Mouse (Mus musculus): ENCODE measurements around the gene Gcnt7.

The Gcnt7 gene

DNA sequence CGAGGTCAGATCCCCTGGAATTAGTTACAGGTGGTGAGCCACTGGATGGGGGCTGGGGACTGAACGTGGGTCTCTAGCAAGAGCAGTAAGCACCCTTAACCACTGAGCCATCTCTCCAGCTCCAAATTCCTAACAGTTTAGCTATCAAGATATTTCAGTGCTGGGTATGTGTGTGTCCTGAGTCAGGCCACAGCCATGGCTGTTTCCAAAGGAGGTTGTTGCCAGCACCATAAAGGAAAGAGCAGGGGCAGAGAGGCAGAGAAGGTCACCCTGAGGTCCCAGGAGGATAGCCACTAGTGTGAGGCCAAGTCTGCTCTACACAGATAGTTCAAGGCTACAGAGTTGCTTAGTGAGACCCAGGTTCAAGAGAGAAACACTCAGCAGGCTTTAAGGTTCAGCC lies 2.3 kb upstream of the Gcnt7 start:
- no peak for DNase-seq (ENCODE audit: low read depth, low spot score)

DNA sequence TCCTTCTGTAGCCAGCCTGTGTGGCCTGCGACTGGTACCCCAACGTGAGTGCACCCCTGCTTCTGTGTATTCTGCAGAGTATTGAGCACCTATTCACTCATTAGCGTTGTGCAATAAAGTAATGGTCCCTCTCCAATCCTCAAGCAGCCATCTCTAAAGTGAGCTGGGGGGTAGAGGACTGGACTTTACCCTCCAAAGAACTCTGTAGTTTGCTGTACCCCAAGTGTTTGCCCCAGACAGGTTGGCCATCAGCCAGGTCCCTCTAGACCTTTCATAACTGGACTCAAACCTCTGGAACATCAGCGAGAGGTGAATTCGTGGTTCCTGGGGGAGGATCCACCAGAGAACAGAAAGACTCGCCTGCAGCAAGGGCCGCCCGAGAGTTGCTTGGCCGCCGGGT lies 5.9 kb downstream of the Gcnt7 start:
- no peak for DNase-seq (ENCODE audit: low read depth, low spot score)

DNA sequence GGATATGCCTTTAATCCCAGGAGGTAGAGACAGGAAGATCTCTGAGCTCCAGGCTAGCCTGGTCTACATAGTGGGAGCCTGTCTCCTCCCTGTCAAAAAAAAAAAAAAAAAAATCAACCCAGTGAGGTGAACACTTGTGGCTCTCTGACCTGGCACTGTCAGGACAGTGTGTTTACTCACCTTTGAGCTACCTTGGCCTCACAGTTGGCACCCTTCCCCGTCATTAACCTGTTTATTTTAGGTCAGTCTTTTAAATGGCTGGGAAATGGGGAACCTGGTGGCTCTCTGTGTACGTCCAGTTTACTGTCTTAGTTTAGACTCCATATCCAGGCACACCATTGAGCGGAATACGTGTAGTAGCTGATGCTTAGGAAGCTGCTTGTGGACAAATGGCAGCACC lies 6.4 kb downstream of the Gcnt7 start:
- DNase-seq (ENCODE audit: low read depth, low spot score) = no peak

DNA sequence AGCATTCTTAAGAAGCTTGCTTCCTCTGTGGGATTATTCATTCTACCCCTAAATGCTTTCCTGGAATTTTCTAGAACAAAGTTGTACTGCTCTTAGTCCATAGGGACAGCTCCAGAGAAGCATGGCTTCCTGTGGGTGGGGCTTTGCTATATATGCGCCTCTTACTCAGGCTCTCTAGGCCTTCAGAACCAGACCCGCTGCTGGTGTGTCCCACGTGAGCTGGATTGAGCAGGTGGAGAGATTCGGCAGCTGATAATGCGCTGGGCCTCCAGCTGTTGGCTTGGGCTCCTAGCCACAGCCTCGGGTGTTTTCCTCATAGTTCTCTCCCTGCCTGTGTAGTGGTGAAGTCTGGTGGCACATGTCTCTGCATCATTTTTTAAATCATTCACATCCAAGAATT lies 7.8 kb downstream of the Gcnt7 start:
- no peak for DNase-seq (ENCODE audit: low read depth, low spot score)

DNA sequence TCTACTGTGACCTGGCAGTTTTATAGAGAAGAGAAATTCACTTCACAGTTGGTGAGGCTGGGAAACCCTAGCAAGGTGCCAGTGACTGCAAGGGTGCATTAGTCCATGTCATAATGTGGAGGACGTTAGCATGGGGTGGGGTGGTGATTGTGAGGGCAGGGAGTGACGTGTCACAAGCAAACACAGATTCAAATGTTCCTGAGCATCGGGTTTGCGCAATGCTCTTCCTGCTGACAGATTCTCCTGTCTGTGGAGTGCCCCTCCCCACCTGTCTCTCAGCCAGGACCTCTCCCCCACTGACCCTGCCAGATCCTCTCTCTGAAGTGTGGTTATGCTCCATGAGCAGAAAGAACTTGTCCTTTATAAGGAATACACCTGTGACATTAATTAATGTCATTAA lies 10.1 kb downstream of the Gcnt7 start:
- DNase-seq (ENCODE audit: low read depth, low spot score) = no peak

DNA sequence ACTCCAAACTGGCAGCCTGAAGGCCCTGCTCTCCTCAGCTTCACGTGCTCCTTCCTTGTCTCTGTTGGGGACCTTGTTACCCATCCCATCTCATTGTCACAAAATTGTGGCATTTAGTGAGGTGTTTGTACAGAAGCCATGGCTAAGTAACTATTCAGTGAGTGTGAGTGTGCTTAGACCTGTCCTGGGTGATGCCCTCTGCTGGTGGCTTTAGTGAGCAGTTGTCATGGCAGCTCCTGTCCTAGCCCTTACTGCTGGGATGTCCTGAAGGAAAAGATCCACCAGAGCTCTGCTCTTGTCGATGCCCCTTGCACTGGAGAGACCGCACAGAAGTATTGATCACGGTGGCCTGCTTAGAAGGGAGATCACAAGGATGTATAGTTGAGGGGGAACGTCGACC lies 11.1 kb downstream of the Gcnt7 start:
- no peak for DNase-seq (ENCODE audit: low read depth, low spot score)

DNA sequence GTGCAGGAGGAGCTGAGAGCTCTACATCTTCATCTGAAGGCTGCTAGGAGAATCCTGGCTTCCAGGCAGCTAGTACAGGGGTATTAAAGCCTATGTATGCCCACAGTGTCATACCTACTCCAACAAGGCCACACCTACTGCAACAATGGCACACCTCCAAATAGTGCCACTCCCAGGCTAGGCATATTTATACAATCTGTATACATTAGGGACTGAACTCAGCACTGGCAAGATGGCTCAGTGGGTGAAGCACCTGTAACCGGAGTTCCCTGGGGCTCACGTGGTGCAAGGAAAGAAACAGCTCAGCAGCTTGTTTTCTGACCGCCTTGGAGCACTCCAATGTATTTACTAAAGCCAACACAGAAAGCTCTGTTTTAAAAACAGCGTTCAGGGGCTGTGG lies 12.8 kb downstream of the Gcnt7 start:
- DNase-seq (ENCODE audit: low read depth, low spot score) = no peak

DNA sequence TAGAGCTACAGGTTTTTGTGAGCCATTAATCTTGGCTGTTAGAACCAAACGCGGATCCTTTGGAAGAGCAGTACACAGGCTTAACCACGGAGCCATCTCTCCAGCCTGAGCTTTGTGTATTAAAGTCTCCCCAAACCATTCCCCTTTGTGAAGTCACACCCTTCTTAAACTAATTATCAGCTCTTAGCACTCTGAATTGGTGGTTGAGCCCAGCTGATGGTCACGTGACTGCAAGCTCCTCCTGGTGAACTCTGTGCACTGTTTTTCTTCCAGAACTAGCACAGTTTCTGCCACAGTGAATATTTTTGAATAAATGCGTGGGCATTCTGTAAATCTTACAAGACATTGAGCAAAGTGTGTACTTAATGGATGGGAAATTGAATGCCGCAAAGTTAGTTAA lies 17.2 kb downstream of the Gcnt7 start:
- no peak for DNase-seq (ENCODE audit: low read depth, low spot score)

DNA sequence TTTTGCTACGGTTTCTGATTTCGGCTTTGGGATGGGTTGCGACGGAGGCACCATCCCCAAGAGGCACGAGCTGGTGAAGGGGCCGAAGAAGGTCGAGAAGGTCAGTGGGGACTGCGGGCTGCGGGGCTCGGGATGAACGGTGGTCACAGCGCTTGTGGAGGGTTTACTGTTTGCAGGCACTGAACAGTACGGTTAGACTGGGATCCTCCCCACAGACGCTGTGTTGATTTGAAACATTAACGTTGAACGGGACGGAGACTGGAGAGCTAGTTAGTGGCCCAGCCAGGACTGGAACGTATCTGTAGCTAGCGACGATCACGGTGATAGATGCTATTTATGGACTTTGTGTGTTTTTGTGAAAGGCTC lies 17.8 kb downstream of the Gcnt7 start:
- no peak for DNase-seq (ENCODE audit: low read depth, low spot score)

DNA sequence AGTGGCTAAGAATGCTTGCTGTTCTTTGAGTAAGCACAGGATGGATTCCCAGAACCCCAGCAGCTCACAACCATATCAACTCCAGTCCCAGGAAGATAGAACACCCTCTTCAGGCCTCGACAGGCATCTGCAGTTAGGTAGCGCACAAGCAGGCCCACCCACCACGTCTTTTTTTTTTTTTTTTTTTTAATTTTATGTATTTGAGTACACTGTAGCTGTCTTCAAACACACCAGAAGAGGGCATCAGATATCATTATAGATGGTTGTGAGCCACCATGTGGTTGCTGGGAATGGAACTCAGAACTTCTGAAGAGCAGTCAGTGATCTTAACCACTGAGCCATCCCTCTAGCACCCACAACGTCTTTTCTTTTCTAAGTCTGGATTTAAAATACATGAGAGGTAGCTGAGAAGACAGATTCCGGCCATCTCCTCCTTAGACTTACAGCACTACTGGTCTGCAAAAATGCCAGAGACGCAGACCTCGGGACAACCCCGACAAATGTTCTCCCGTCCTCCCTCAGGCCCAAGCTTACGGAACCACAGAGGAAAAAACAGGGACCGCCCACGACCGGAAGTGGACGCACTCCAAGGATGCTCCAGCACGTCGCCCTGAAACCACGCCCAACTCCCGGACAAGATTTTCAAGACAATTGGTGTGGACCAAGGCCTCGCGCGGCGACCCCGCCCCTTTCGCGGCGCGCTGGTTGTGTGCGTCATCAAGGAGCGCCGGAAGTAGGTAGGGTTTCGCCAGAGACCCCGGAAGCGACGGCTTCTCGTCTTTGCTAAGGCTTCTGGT lies 18.4 kb downstream of the Gcnt7 start, which contains the start of gene Rtf2:
Gene Rtf2, plus strand, starts transcription at position 714 of the 797 bp plus-strand sequence.
- peak; percentile 99 for DNase-seq (ENCODE audit: low read depth, low spot score)

DNA sequence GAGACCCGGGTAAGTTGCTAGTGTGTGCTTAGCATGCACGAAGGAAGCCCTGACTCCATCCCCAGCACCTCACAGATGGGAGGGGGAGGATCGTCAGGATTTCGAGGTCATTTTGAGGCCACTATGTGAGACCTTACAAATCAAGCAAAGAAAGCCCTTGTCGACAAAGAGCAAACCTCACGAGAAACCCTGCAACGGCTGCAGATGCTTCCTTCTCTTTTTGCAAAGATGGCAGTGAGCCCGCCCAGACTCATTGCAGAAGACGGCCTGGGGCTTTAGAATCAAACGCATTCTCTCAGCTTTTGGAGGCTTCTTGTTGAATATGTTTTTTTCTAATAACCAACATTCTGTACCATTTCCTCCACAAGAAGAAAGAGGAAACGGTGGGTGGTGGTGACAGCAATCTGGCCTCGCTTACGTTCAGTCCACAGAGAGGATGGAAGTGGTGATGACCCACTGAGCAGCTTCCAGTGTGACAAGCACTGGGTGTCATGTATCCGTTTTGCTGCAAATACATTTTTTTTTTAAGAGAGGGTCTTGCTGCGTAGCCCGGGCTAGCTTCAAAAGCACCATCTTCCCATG lies 20.9 kb downstream of the Gcnt7 start:
- no peak for DNase-seq (ENCODE audit: low read depth, low spot score)

DNA sequence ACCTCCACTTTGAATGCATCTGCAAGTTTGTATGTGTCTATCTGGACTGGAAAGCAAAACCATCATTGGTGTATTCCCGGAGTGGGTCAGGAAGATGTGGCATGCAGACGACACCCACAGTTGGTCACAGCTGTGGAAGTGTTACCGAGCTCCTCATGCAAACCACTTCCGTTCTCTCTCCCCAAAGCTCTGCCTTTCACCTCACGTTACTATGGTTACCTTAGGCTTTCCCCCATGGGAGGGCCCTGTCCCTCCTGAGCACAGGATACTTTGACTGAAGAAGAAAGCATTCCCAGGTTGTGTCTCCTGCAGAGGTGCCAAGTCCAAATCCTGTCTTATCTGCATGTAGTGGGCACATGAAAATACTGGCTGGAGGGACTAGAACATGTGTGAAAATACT lies 24.6 kb downstream of the Gcnt7 start:
- no peak for DNase-seq (ENCODE audit: low read depth, low spot score)

DNA sequence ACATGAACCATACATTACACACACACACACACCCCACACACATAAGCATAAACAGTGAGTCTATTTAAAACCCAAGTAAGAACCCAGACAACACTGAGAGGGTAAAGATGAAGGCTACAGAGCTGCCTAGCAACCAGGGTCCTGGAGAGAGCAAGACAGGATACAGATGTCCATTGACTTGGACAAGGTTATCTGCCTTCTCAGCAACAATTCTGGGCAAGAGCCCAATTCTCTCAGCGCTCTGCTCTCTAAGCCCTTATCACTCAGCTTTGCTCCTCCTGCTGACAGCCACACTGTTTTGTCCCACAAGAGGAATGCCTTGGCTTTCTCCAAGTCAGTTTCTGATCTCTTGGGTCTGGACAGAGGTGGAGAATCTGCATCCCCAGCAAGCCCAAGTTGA lies 27.8 kb downstream of the Gcnt7 start:
- no peak for DNase-seq (ENCODE audit: low read depth, low spot score)

DNA sequence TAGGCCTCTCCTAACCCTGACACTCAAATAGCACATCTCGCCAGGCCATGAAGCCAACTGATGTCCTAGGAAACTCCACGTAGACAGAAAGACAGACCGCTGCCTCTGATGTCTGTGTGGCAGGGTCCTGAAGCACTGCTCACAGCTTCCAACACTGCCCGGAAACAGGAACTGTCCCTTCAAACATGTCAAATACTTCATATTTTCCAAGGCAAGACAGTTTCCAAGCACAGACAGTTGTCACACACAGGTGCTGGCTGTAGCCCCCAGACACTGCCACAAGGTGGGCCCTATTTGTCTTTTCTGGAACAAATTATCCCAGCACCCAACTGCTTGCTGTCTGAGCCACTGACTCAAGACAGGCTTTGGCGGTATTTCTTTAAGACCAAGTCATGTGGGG lies 40.2 kb downstream of the Gcnt7 start:
- DNase-seq (ENCODE audit: low read depth, low spot score) = no peak

DNA sequence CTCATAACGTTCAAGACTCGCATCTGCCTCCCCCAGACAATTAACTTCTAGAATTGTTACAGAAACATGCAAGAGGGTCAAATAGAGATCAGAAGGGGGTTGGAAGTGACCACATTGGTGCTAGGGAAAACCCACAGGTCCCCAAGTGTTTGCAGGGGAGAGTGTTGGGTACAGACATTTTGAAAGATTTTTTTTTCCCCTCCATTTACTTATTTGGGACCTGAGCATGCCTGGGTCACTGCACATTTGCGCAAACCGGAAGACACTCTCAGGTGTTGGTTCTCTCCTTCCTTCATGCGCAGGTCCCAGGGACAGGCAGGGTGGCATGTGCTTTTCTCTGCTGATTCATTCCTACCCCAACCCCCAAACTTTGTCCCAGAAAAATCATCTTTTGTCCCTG lies 41.5 kb downstream of the Gcnt7 start:
- no peak for DNase-seq (ENCODE audit: low read depth, low spot score)

DNA sequence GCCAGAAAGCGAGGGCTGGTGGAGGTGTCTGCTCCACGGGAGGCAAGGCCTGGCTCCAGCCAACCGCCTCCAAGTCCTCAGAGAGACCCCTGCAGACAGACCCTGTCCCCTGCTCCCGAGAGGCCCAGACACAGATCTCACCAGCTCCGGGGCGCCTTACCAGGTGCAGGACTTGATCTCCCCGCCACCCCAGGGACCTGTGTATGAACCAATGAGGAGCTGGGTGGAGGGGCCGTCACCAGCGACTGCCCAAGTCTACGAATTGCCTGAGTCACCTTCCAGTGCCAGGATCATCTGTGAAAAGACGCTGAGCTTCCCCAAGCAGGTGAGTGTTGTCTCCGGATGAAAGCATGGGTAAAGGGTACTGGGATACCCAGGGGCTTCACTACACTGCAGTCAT lies 42.2 kb downstream of the Gcnt7 start:
- DNase-seq (ENCODE audit: low read depth, low spot score) = no peak

DNA sequence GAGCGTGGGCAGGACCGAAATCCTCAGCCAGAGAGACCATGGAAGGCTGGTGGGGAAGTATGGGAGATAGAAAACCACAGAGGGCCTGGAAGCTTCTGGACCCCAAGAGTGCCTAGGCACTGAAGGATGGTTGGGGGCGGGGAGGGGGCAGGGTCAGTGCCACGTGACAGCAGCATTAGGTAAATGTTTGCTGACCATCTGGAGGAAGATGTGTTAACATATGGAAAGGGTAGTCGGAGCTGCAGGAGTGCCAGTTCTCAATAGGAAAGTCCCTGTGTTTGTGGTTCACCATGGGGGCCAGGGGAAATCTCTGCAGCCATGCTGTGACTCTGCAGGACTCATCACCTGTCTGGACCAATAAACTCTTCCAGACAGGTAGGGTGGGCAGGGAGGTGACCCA lies 44.5 kb downstream of the Gcnt7 start:
- no peak for DNase-seq (ENCODE audit: low read depth, low spot score)

DNA sequence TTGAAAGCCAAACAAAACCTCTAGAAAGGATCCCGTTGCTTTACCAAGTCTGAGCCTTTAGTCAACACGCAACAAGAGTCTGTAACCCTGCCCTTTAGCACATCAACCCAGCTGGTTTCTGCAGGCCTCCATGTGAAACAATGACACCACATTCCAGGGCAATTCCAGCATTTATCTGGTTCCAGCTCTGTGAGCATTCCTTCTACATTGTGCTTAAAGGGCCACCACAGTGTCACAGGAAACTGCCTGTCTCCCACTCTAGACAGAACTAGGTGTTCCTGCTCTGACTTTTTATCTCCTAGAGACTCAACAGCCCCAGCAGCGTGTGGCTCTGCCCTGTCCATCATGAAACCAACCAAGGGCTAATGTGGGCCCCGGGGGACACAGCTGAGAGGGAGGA lies 45.1 kb downstream of the Gcnt7 start:
- DNase-seq (ENCODE audit: low read depth, low spot score) = no peak

DNA sequence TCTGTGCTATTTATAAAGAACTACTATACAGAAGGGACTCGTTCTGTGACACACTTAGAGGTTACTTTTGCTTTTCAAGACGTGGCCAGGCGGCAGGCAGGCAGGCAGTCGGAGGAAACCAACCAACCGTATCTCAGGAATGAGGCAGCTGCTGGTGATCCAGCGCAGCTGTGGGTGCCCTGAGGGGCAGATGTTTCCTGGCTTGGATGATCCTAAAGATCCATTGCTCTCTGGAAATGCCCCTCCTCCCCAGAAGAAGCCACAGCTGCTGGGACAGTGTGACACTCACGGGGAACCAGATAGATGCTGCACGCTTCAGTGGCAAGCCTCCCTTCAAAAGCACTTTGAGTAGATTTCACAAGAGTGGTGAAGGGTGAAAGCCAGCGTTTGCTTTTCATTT lies 45.9 kb downstream of the Gcnt7 start:
- no peak for DNase-seq (ENCODE audit: low read depth, low spot score)

DNA sequence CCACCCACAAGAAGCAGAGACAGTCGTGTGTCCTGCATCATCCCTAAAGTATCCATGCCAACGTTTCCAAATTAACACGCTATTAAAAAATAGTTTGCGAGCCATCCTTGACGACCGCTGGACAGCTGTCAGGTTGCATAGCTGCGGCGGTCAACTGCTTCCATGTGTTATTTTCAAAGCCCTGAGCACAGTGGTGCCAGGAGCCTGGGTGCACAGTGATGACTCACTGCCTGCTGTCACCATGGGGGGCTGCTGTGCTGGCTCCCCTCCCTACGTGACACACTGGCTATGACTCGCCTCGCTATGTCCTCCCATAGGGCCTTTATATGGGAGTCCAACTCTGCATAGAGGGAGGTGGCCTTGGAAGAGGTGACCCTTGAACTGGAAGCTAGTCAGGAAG lies 47.3 kb downstream of the Gcnt7 start:
- DNase-seq (ENCODE audit: low read depth, low spot score) = no peak

DNA sequence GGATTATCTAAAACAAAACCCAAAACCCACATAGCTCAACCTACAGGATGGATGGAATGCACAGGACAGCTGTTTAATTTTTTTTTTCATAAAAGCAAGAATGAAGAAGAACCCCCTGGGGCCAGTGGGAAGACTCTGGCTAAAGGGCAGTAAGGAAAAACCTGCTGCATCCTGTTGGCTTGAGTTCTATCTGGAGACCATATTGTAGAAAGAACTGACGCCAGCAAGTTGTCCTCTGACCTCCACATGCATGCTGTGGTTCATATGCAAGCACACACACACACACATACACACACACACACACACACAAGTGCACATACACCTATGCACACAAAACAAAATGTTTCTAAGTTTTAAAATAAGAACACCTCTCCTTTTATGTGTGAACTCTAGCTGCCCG lies 47.7 kb downstream of the Gcnt7 start:
- no peak for DNase-seq (ENCODE audit: low read depth, low spot score)

DNA sequence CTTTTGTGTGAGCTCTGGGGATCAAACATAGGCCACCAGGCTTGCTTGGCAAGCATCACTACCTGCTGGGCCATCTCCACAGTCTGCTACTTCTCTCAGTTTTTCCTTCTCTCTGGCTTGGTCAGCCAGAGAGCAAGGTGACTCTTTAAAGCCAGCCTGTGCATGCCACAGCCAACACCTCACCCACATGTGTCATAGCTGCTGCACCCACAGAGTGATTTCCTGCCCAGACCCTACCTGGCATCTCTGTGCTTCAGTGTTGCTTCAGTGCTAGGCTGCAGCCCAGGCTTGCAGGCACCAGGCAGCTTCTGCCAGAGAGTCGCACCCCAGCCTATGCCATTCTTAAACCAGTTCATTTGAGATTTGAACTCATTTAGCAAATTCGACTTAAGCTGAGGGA lies 50.9 kb downstream of the Gcnt7 start:
- no peak for DNase-seq (ENCODE audit: low read depth, low spot score)

DNA sequence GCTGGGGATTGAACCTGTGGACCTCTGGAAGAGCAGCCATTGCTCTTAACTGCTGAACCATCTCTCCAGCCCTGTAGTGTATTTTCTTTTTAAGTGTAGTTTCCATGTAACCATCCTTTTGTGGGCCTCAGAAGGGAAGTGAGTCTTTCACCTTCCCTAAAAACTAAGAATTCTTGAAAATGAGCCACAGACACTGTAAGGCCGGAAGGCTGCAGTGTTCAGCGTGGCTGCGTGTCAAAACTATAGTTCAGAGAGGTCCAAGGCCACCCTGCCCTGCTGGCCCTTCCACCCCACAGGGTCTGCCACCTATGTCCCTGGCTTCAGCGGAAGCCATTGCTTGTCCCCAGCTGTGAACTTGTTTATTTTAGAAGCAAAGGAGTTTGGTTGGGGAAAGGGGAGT lies 52.2 kb downstream of the Gcnt7 start:
- no peak for DNase-seq (ENCODE audit: low read depth, low spot score)

DNA sequence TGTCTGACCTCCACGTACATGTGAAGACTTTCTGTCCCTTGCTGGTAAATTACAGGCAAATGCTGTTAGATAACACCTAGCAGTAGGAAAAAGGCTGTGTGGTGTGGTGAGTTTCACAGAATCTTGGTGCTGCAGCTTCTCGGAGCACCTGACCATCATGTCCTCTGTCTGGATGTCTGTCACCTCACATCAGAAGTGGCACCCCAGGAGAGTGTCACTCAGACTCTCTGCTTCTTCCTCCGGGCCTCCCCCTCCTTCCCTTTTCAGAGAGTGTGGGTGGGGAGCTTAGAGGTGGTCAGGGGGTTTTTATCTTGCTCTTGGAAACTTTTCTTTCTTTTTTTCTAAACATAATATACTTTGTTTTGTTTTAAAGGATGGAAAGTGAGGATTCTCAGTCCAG lies 53.4 kb downstream of the Gcnt7 start:
- no peak for DNase-seq (ENCODE audit: low read depth, low spot score)

All from retina, adult 2 months (tissue).